Mouse (Mus musculus) heart, embryonic 11.5 days (tissue): ENCODE data around the gene 4930522H14Rik. TPM values are rescaled to one million over a fixed set of nuclear protein-coding genes. Genes with fewer than 3 reads are reported as not detected.

ENCODE experiments used
- ATAC-seq: fragments of 200-750 bp; cut with Nextera tagmentation; replicated peaks from 2 replicates; pipeline ENCODE4 v1.8.0; 2017; ENCODE audit warnings: moderate library complexity; ENCODE audit not compliant: insufficient number of reproducible peaks, low FRiP score, low TSS enrichment
- H3K27ac ChIP-seq: fragments of 300-500 bp; sonication (generic); 2 replicates; pipeline ENCODE4 v1.5.1; 2014; ENCODE audit warnings: mild to moderate bottlenecking, low read depth, low read length
- H3K27me3 ChIP-seq: fragments of 300-500 bp; sonication (generic); 2 replicates; pipeline ENCODE4 v1.6.1; 2014; ENCODE audit warnings: mild to moderate bottlenecking, low read length, mixed read lengths; ENCODE audit not compliant: control insufficient read depth, insufficient read depth
- H3K36me3 ChIP-seq: fragments of 300-500 bp; sonication (generic); 2 replicates; pipeline ENCODE4 v1.6.1; 2014; ENCODE audit warnings: mild to moderate bottlenecking, low read length, moderate library complexity, mixed read lengths; ENCODE audit not compliant: control insufficient read depth, insufficient read depth
- H3K4me1 ChIP-seq: fragments of 300-500 bp; sonication (generic); 2 replicates; pipeline ENCODE4 v1.6.1; 2014; ENCODE audit warnings: low read length; ENCODE audit not compliant: control insufficient read depth, insufficient read depth
- H3K4me2 ChIP-seq: fragments of 300-500 bp; sonication (generic); 2 replicates; pipeline ENCODE4 v1.6.1; 2014; ENCODE audit warnings: mild to moderate bottlenecking, moderate library complexity
- H3K4me3 ChIP-seq: fragments of 300-500 bp; sonication (generic); 2 replicates; pipeline ENCODE4 v1.5.1; 2014; ENCODE audit warnings: low read depth, low read length
- H3K9ac ChIP-seq: fragments of 300-500 bp; sonication (generic); 2 replicates; pipeline ENCODE4 v1.6.1; 2014; ENCODE audit warnings: mild to moderate bottlenecking, low read depth, low read length, moderate library complexity
- H3K9me3 ChIP-seq: fragments of 300-500 bp; sonication (generic); replicated peaks from 2 replicates; pipeline ENCODE4 v1.6.1; 2016; ENCODE audit warnings: low read length; ENCODE audit not compliant: control insufficient read depth
- WGBS: fragments of 180-500 bp; shearing (Covaris S2); extraction: QIAGEN DNeasy Blood & Tissue Kit; methylation state at CpG from one replicate; pipeline ENCODE4 v1.1.7; 2014; ENCODE audit not compliant: insufficient replicate concordance; 5-methylcytosine and 5-hydroxymethylcytosine counted together
- polyA plus RNA-seq: library from polyadenylated mRNA; unstranded; fragments of >200 nt; fragmentation: Nextera tagmentation; extraction: Ambion mirVana; gene quantifications from 2 replicates; pipeline ENCODE4 v1.2.1, GENCODE M21; 2014

4930522H14Rik gene
- polyA plus RNA-seq, 1 experiment from 2014 or later, result not detected

DNA sequence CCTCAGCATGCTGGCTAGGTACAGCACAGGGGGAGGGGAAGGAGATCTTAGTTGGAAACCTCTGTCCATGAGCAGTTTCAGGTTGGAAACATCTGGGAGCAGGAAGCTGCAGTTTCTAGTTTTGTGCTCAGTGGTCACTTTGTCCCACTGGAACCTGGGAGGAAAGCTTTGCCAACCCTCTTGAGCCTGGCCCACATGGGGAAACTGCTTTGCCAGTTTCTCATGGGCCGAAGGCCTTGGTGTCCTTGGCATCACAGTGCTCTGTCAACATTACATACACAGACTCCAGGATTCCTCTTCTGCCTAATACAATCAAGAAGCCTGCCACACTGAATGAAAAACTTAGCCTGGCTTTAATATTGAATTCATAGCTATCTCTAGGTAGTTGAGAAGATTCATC is 48.4 kb downstream of the 4930522H14Rik start:
- no peaks in the 10 kb centered on the region for H3K4me1 ChIP-seq
- no peak overlapping the region for H3K4me2 ChIP-seq
- WGBS, result 84% methylated on average over 1 of the region's 1 CpGs
- H3K27me3 ChIP-seq, result no peaks in the 10 kb centered on the region; the same call in 1 of the 2 replicates
- no peak overlapping the region for H3K9ac ChIP-seq
- no peak overlapping the region for H3K27ac ChIP-seq
- no peak for ATAC-seq
- H3K36me3 ChIP-seq, result no peaks in the 10 kb centered on the region
- H3K4me3 ChIP-seq, result no peak overlapping the region
- H3K9me3 ChIP-seq, result no peaks in the 10 kb centered on the region

DNA sequence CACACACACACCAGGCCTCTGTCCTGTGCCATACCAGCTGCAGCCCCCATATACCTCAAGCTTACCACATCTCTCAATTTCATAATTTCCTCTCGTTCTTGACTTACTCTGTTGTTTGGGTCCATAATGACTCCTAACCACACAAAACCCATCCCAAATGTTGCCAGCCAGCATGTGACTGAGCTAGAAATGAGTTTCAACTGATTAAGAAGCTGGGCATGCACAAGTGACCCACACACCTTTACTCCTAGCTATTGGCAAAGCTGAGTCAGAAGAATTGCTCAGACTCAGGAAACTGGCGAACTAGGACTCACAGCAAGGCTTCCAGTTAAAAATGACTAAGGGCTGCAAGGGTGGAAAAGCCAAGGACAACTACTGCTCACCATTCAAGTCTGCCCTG is 49.7 kb downstream of the 4930522H14Rik start:
- H3K4me1 ChIP-seq, result no peaks in the 10 kb centered on the region
- no peak overlapping the region for H3K4me2 ChIP-seq
- no peak overlapping the region for H3K4me3 ChIP-seq
- H3K27ac ChIP-seq, result no peak overlapping the region
- ATAC-seq, result no peak
- H3K9me3 ChIP-seq, result no peaks in the 10 kb centered on the region
- no peak overlapping the region for H3K9ac ChIP-seq
- WGBS, result 75% methylated on average over 2 of the region's 2 CpGs
- H3K36me3 ChIP-seq, result no peaks in the 10 kb centered on the region
- no peaks in the 10 kb centered on the region; the same call in 1 of the 2 replicates for H3K27me3 ChIP-seq

DNA sequence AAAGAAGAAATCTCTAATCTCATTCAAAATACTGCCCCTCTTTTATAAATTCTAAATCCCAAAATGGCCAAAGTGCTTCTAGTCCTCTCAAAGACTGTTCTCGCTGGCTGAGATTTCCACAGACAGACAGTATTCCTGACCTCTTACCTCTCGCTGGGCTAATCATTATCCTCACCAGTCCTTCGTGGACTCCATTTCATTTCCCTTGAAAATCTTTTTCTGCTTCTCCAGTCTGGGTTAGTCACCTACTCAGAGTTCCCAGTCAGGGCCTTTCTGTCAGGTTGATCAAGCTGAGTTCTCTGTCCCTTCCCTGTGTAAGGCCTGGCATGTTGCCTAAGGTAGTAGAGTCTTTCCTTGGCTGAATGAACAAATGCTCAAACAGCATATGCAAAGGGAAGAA is 53.6 kb downstream of the 4930522H14Rik start:
- WGBS, result 91% methylated on average over 3 of the region's 3 CpGs
- Histone ChIP-seq H3K36me3 (0 out of 2 replicates have a peak, but pooled peaks cover 3% of the 10 kb centered on the region), H3K4me2 (no peak overlapping the region), H3K4me3 (no peak overlapping the region), H3K27me3 (no peaks in the 10 kb centered on the region), H3K9me3 (no peaks in the 10 kb centered on the region), H3K9ac (no peak overlapping the region), H3K4me1 (peaks cover 5% of the 10 kb centered on the region; the same call in 1 of the 2 replicates), H3K27ac (no peak overlapping the region)
- no peak for ATAC-seq

DNA sequence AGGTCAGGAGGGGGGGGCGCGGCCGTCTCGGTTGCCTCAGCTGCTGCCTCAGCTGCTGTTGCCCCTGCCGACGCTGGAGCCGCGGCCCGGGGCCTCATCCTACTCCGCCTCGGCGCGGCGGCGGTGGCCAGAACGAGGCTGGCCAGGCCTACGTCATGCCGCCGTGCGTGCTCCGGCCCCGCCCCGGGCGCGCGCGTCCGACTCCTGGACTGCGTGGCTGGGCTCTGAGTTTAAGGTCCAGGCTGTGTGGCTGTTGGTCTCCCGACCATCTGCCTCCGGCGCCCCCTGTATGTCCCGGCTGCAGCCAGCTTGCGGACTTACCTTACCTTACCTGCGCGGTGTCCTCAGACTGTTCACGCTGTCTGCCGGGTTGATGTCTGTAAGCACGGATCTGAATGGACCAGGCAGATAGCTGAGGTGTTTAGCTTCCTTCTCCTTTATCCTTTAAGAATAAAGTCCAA is 54.5 kb downstream of the 4930522H14Rik start:
- WGBS, result 0% methylated on average over 33 of the region's 39 CpGs
- H3K4me1 ChIP-seq, result peaks cover 5% of the 10 kb centered on the region; the same call in 1 of the 2 replicates
- ATAC-seq, result peak; percentile 99
- H3K9ac ChIP-seq, result peak overlapping the region; percentile 98
- H3K36me3 ChIP-seq, result 0 out of 2 replicates have a peak, but pooled peaks cover 4% of the 10 kb centered on the region
- H3K27me3 ChIP-seq, result no peaks in the 10 kb centered on the region
- peak overlapping the region; percentile 86 for H3K4me3 ChIP-seq
- H3K27ac ChIP-seq, result peak overlapping the region; percentile 94
- H3K9me3 ChIP-seq, result no peaks in the 10 kb centered on the region
- peak overlapping the region; percentile 69 for H3K4me2 ChIP-seq

DNA sequence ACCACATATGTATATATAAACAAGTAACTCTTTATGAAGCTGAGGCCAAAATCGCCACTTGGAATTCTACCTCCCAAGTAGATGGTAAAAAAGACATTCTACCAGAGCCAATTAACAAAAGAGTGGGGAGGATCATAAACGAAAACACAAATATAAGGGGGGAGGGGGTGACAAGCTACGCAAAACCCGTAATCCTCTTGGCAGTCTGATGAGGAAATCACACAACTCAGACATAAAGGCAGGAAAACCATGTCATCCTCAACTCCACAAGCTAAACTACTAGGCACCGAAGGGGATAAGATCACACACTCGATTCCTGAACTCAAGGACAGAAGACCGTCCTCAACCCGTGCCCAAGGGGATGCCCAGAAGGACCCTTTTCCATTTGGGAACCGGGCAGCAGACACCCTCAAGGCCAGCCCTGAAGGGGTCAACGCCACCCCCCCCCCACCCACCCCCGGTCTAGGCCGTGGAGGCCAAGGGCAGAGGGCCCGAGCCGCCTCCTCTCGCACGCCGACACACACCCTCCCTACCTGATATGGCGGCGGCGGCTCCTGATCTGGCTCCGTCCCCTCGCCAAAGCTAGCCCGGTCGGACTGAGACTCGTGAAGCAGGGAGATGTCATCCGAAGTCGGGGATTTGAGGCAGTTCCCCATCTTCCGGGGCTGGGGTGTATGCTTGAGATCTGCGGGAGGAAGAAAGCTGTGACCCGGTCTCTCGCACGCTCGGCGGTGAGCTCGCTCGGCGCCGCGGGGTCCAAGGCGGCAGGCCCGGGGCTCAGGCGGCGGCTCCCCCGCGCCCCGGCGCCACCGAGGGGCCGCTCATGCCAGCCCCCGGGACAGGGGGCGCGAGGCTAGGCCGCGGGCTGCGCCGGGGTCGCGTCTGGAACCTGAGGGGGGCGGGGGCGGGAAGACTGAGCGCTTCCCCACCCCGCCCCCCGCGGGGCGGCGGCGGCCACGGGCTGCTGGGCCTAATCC is 55.2 kb downstream of the 4930522H14Rik start:
- H3K4me3 ChIP-seq, result peak overlapping the region; percentile 86
- peak overlapping the region; percentile 98 for H3K9ac ChIP-seq
- WGBS, result under 1% methylated on average over 52 of the region's 68 CpGs
- H3K27me3 ChIP-seq, result no peaks in the 10 kb centered on the region
- H3K36me3 ChIP-seq, result 0 out of 2 replicates have a peak, but pooled peaks cover 4% of the 10 kb centered on the region
- H3K4me1 ChIP-seq, result peaks cover 5% of the 10 kb centered on the region; the same call in 1 of the 2 replicates
- H3K27ac ChIP-seq, result peak overlapping the region; percentile 94
- H3K9me3 ChIP-seq, result no peaks in the 10 kb centered on the region
- peak overlapping the region; percentile 69 for H3K4me2 ChIP-seq
- ATAC-seq, result peak; percentile 81

DNA sequence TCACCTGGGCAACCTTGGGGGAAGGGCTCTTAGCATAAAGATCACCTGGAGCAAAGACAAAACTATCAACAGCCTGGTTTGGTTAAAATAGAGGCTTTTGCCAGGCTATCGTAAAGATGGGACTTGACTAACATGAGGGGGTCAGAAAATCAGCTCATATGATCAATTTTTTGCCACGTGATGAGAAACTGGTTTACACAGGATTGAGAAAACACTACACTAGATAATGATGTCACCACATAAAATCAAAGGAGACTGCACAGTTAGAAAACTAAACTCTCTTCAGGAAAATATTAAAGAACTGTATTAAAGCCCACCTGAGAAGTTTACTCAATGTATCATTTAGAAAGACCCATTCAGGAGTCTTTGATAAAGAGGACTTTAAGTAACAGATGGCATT is 56.0 kb downstream of the 4930522H14Rik start:
- no peaks in the 10 kb centered on the region for H3K9me3 ChIP-seq
- peak overlapping the region; percentile 86 for H3K4me3 ChIP-seq
- H3K4me1 ChIP-seq, result peaks cover 5% of the 10 kb centered on the region; the same call in 1 of the 2 replicates
- 44% methylated on average over 2 of the region's 2 CpGs for WGBS
- H3K27me3 ChIP-seq, result no peaks in the 10 kb centered on the region
- no peak for ATAC-seq
- 0 out of 2 replicates have a peak, but pooled peaks cover 4% of the 10 kb centered on the region for H3K36me3 ChIP-seq
- H3K4me2 ChIP-seq, result peak overlapping the region; percentile 69
- no peak overlapping the region for H3K27ac ChIP-seq
- H3K9ac ChIP-seq, result 0 out of 2 replicates have a peak overlapping the region, but pooled peaks have one; percentile 10

DNA sequence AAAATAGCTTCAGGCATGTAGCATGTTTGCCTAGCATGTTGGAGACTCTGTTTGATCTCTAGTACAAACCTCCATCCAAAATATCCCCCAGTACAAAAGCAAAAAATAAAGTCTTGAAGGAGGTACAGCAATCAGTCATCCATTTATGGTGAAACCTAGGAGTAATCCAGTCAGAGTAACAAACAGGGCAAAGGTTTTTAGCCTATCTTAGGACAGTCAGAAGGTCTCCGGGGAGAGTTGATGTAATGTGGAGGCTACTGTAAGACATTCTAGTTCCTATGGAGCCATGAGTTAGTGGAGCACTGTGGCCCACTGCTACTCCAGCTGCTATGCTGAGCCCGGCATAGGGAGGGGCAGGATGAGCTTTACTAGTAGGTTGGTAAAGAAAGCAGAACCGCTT is 58.5 kb downstream of the 4930522H14Rik start:
- H3K4me1 ChIP-seq, result peaks cover 5% of the 10 kb centered on the region; the same call in 1 of the 2 replicates
- 85% methylated on average over 3 of the region's 3 CpGs for WGBS
- no peaks in the 10 kb centered on the region for H3K9me3 ChIP-seq
- no peaks in the 10 kb centered on the region for H3K27me3 ChIP-seq
- no peak overlapping the region for H3K27ac ChIP-seq
- H3K4me3 ChIP-seq, result no peak overlapping the region
- no peak overlapping the region for H3K4me2 ChIP-seq
- ATAC-seq, result no peak
- H3K9ac ChIP-seq, result no peak overlapping the region
- 0 out of 2 replicates have a peak, but pooled peaks cover 4% of the 10 kb centered on the region for H3K36me3 ChIP-seq

DNA sequence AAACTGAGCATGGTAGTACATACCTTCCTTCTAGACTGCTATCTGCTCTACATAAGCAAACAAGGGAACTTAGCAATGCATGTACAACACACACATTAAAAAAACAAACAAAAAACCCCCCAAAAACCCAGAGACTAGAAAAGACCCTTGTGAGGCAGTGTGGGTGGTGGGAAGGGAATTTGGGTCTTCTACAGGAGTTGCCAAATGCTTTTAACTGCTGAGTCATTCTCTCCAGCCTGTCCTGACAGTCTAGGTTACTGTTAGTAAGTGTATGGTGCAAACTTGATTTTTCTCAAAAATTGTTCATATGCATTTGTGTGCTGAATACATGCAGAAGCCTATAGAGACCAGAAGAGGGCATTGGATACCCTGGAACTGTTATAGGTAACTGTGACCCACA is 59.5 kb downstream of the 4930522H14Rik start:
- Histone ChIP-seq H3K27me3 (no peaks in the 10 kb centered on the region), H3K9me3 (no peaks in the 10 kb centered on the region), H3K27ac (no peak overlapping the region), H3K36me3 (0 out of 2 replicates have a peak, but pooled peaks cover 4% of the 10 kb centered on the region), H3K9ac (no peak overlapping the region), H3K4me1 (peaks cover 5% of the 10 kb centered on the region; the same call in 1 of the 2 replicates), H3K4me2 (no peak overlapping the region), H3K4me3 (no peak overlapping the region)
- ATAC-seq, result no peak
